Mouse (Mus musculus) limb, embryonic 14.5 days (tissue): ENCODE measurements around the gene Nrf1. TPM values are rescaled to one million over a fixed set of nuclear protein-coding genes. Genes with fewer than 3 reads are reported as not detected.

ENCODE experiments used
- ATAC-seq: fragments of 200-750 bp; cut with Nextera tagmentation; 2 replicates; pipeline ENCODE4 v1.8.0; 2017; ENCODE audit warnings: low read depth, moderate number of reproducible peaks, moderate TSS enrichment; ENCODE audit not compliant: low FRiP score
- DNase-seq: peaks from one replicate; pipeline ENCODE4 v3.0.0-alpha.2; 2015; ENCODE audit warnings: low spot score
- H3K27ac ChIP-seq: fragments of 300-500 bp; sonication (generic); replicated peaks from 2 replicates; pipeline ENCODE4 v1.5.1; 2014; ENCODE audit warnings: low read depth, mild to moderate bottlenecking, low read length, moderate library complexity, mixed read lengths
- H3K27me3 ChIP-seq: fragments of 300-500 bp; sonication (generic); 2 replicates; pipeline ENCODE4 v1.6.1; 2014; ENCODE audit warnings: low read length, mixed read lengths; ENCODE audit not compliant: control insufficient read depth, insufficient read depth
- H3K36me3 ChIP-seq: fragments of 300-500 bp; sonication (generic); 2 replicates; pipeline ENCODE4 v1.6.1; 2014; ENCODE audit warnings: mild to moderate bottlenecking, low read length, moderate library complexity, mixed read lengths; ENCODE audit not compliant: control insufficient read depth, insufficient read depth
- H3K4me1 ChIP-seq: fragments of 300-500 bp; sonication (generic); 2 replicates; pipeline ENCODE4 v1.6.1; 2014; ENCODE audit warnings: antibody characterized with exemption, low read length, mixed read lengths; ENCODE audit not compliant: control insufficient read depth, insufficient read depth
- H3K4me2 ChIP-seq: fragments of 300-500 bp; sonication (generic); replicated peaks from 2 replicates; pipeline ENCODE4 v1.6.1; 2014; ENCODE audit warnings: low read depth, mild to moderate bottlenecking, low read length, moderate library complexity; ENCODE audit not compliant: severe bottlenecking
- H3K4me3 ChIP-seq: fragments of 300-500 bp; sonication (generic); replicated peaks from 2 replicates; pipeline ENCODE4 v1.5.1; 2014; ENCODE audit warnings: low read length
- H3K9ac ChIP-seq: fragments of 300-500 bp; sonication (generic); 2 replicates; pipeline ENCODE4 v1.6.1; 2014; ENCODE audit warnings: mild to moderate bottlenecking, low read depth, low read length, moderate library complexity; ENCODE audit not compliant: severe bottlenecking
- H3K9me3 ChIP-seq: fragments of 300-500 bp; sonication (generic); 2 replicates; pipeline ENCODE4 v1.6.1; 2016; ENCODE audit warnings: low read length; ENCODE audit not compliant: control insufficient read depth
- POLR2A ChIP-seq: fragments of 200-500 bp; IDR thresholded peaks from 2 replicates; pipeline ENCODE4 v1.8.0; 2012; ENCODE audit warnings: inconsistent platforms, mild to moderate bottlenecking, moderate library complexity, borderline replicate concordance; ENCODE audit not compliant: insufficient read depth, insufficient read length; ENCODE audit errors: extremely low read depth
- WGBS: fragments of 180-500 bp; shearing (Covaris S2); extraction: QIAGEN DNeasy Blood & Tissue Kit; methylation state at CpG from one replicate; pipeline ENCODE4 v1.1.7; 2014; 5-methylcytosine and 5-hydroxymethylcytosine counted together
- polyA plus RNA-seq, 2 experiments: library from polyadenylated mRNA; depleted of rRNA in 1 of 2; stranded (reverse) in 1 of 2; unstranded in 1 of 2; fragments of >200 nt; fragmentation: Nextera tagmentation in 1 of 2; extraction: Ambion mirVana in 1 of 2; gene quantifications; 2 replicates each; pipeline versions ENCODE4 v1.2.1 to v1.2.3; 2012 to 2014

Gene Nrf1
- polyA plus RNA-seq, 2 experiments: 47.7 to 70.7 TPM

- DNase-seq (no peak), ATAC-seq (no peak)
- Histone ChIP-seq H3K4me1 (no peaks in the 10 kb centered on the region), H3K9ac (no peak overlapping the region), H3K4me2 (no peak overlapping the region), H3K27me3 (no peaks in the 10 kb centered on the region), H3K4me3 (no peak overlapping the region), H3K27ac (no peak overlapping the region), H3K36me3 (peaks cover 71% of the 10 kb centered on the region), H3K9me3 (no peaks in the 10 kb centered on the region)
- TF ChIP-seq POLR2A: no peak
- 91% methylated on average over 10 of the region's 10 CpGs for WGBS
These were observed 62.2 kb downstream of the Nrf1 start for GRCm38 (mm10) chr6:30109820-30110502.

- H3K27me3 ChIP-seq: no peaks in the 10 kb centered on the region
- DNase-seq (no peak), ATAC-seq (no peak)
- H3K9ac ChIP-seq: no peak overlapping the region
- no peaks in the 10 kb centered on the region for H3K9me3 ChIP-seq
- no peak for TF ChIP-seq POLR2A
- no peak overlapping the region for H3K4me3 ChIP-seq
- WGBS: 85% methylated on average over 4 of the region's 4 CpGs
- no peak overlapping the region for H3K27ac ChIP-seq
- H3K36me3 ChIP-seq: peaks cover 70% of the 10 kb centered on the region
- no peak overlapping the region for H3K4me2 ChIP-seq
- H3K4me1 ChIP-seq: no peaks in the 10 kb centered on the region
These were observed 64.8 kb downstream of the Nrf1 start for GRCm38 (mm10) chr6:30112349-30113132.

GRCm38 (mm10) chr6:30114101-30114500 lies 66.3 kb downstream of the Nrf1 start:
- Histone ChIP-seq H3K4me2 (no peak overlapping the region), H3K36me3 (peaks cover 80% of the 10 kb centered on the region), H3K9me3 (no peaks in the 10 kb centered on the region), H3K27me3 (no peaks in the 10 kb centered on the region), H3K4me3 (no peak overlapping the region), H3K4me1 (no peaks in the 10 kb centered on the region), H3K27ac (no peak overlapping the region), H3K9ac (no peak overlapping the region)
- TF ChIP-seq POLR2A: no peak
- DNase-seq (no peak), ATAC-seq (no peak)
- 92% methylated on average over 2 of the region's 2 CpGs for WGBS

GRCm38 (mm10) chr6:30121152-30121551 lies 73.4 kb downstream of the Nrf1 start:
- no peaks in the 10 kb centered on the region for H3K9me3 ChIP-seq
- peaks cover 76% of the 10 kb centered on the region for H3K36me3 ChIP-seq
- no peak for DNase-seq
- H3K27ac ChIP-seq: peak overlapping the region; percentile 44; the same call in 1 of the 2 replicates
- H3K4me1 ChIP-seq: no peaks in the 10 kb centered on the region
- ATAC-seq: peak; percentile 60
- TF ChIP-seq POLR2A: no peak
- no peak overlapping the region for H3K9ac ChIP-seq
- H3K4me3 ChIP-seq: no peak overlapping the region
- WGBS: 41% methylated on average over 2 of the region's 2 CpGs
- no peak overlapping the region for H3K4me2 ChIP-seq
- no peaks in the 10 kb centered on the region for H3K27me3 ChIP-seq

- H3K4me3 ChIP-seq: no peak overlapping the region
- H3K4me1 ChIP-seq: no peaks in the 10 kb centered on the region
- no peaks in the 10 kb centered on the region for H3K9me3 ChIP-seq
- peaks cover 77% of the 10 kb centered on the region for H3K36me3 ChIP-seq
- ATAC-seq: no peak
- no peak overlapping the region for H3K9ac ChIP-seq
- peak overlapping the region; percentile 44; the same call in 1 of the 2 replicates for H3K27ac ChIP-seq
- no peaks in the 10 kb centered on the region for H3K27me3 ChIP-seq
- no peak overlapping the region for H3K4me2 ChIP-seq
- no peak for TF ChIP-seq POLR2A
- 42% methylated on average over 1 of the region's 1 CpGs for WGBS
- DNase-seq: peak; percentile 53
These were observed 73.8 kb downstream of the Nrf1 start for GRCm38 (mm10) chr6:30121600-30121999.
